Mouse (Mus musculus) lung, adult 2 months (tissue): ENCODE results near the gene Nfkbil1.

Experiments used
- CTCF ChIP-seq: fragments of 200-500 bp; IDR thresholded peaks from 2 replicates; pipeline ENCODE4 v1.5.1; 2011; ENCODE audit warnings: mild to moderate bottlenecking, low read length, control low read depth; ENCODE audit not compliant: insufficient read depth
- POLR2A ChIP-seq: fragments of 200-500 bp; IDR thresholded peaks from 2 replicates; pipeline ENCODE4 v1.6.1; 2011; ENCODE audit warnings: low read depth, mild to moderate bottlenecking, control low read depth, low read length, borderline replicate concordance; ENCODE audit errors: extremely low read depth

DNA sequence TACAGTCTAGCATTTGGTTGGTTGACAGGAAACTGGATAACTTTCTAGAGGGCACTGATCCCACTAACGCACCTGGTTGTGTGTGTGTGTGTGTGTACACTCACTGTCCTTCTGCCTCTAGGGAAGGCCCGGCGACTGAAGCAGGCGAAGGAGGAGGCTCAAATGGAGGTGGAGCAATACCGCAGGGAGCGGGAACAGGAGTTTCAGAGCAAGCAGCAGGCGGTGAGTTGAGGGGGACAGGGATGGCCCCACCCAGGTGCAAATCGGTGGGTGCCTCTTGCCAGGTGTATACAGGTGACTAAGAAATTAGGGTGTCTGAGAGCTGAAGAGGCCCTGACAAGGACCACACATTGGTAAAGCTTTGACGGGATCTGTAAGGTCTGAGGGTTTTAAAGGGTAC, 1.4 kb upstream of the Nfkbil1 start:
- TF ChIP-seq POLR2A: no peak
- no peak for TF ChIP-seq CTCF
